Mouse (Mus musculus): Measurements from ENCODE around the gene Sh2d7.

GRCm38 (mm10) chr9:54568732-54569131 is 29.9 kb downstream of the Sh2d7 start:
- TF ChIP-seq CTCF (IDR thresholded peaks at IDR 0.05; ENCODE audit: low read depth, low read length) (no peak), POLR2A (IDR thresholded peaks at IDR 0.05; ENCODE audit: insufficient read depth, low read length) (no peak), EP300 (IDR thresholded peaks at IDR 0.05; ENCODE audit: insufficient read depth, low read depth, low read length) (no peak)
